Mouse (Mus musculus) spleen, embryonic (tissue): Measurements from ENCODE around the gene Fance.

ENCODE experiments used
- CTCF ChIA-PET: fragments of 350-600 bp; sonication (Branson Sonifier 250); formaldehyde crosslinking; loops from one replicate; lab custom pipeline; 2022; lab: Charles Lee

Gene Fance

GRCm38 (mm10) chr17:28291346-28291745, 22.0 kb upstream of the Fance start:
- CTCF ChIA-PET, result interaction anchor here (0.7 kb wide), 1 partner anchor 647 kb away, joined by 3 read pairs; no protein-coding TSS in a partner anchor

GRCm38 (mm10) chr17:28293716-28294115, 19.6 kb upstream of the Fance start:
- CTCF ChIA-PET, result no interaction called here

- CTCF ChIA-PET, result interaction anchor here (0.6 kb wide), 1 partner anchor 31 kb away, joined by 5 read pairs; no protein-coding TSS in a partner anchor
Measured at GRCm38 (mm10) chr17:28294449-28295333, 18.6 kb upstream of the Fance start.

- CTCF ChIA-PET, result no interaction called here
Measured at GRCm38 (mm10) chr17:28298888-28299287, 14.4 kb upstream of the Fance start.

DNA sequence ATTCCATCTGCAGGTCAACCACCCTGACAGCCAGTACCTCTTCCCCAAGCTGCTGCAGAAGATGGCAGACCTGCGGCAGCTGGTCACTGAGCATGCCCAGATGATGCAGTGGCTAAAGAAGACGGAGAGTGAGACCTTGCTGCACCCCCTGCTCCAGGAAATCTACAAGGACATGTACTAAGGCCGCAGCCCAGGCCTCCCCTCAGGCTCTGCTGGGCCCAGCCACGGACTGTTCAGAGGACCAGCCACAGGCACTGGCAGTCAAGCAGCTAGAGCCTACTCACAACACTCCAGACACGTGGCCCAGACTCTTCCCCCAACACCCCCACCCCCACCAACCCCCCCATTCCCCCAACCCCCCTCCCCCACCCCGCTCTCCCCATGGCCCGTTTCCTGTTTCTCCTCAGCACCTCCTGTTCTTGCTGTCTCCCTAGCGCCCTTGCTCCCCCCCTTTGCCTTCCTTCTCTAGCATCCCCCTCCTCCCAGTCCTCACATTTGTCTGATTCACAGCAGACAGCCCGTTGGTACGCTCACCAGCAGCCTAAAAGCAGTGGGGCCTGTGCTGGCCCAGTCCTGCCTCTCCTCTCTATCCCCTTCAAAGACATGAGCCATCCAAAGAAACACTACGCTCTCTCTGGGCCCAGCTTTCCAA, 13.5 kb upstream of the Fance start:
- CTCF ChIA-PET, result interaction anchor here (0.6 kb wide), 1 partner anchor 36 kb away, joined by 3 read pairs; no protein-coding TSS in a partner anchor

GRCm38 (mm10) chr17:28300323-28300722, 13.0 kb upstream of the Fance start:
- CTCF ChIA-PET, result interaction anchor here (0.6 kb wide), 2 partner anchors 26 to 36 kb away, joined by 3 read pairs; no protein-coding TSS in a partner anchor

DNA sequence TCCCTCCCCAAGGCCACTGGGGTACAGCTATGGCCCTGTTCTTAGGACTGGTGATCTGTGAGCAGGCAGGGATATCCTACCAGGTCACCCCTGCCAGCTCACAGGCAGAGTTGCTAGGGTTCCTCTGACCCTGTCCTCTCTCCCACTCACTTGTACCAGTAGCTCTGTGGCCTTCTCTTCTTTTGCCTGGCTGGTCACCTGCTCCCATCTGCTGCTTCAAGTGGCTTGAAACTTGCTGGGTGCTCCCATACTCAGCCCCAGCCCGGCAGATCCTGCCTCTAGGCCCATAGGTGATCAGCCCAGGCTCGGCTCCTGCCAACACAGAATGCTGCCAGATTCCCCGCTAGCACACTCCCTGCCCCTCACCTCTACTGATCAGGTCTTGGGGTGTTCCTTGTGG, 12.5 kb upstream of the Fance start:
- CTCF ChIA-PET, result interaction anchor here (0.6 kb wide), 1 partner anchor 27 kb away, joined by 3 read pairs; no protein-coding TSS in a partner anchor

GRCm38 (mm10) chr17:28305172-28305571, 8.1 kb upstream of the Fance start:
- CTCF ChIA-PET, result no interaction called here

DNA sequence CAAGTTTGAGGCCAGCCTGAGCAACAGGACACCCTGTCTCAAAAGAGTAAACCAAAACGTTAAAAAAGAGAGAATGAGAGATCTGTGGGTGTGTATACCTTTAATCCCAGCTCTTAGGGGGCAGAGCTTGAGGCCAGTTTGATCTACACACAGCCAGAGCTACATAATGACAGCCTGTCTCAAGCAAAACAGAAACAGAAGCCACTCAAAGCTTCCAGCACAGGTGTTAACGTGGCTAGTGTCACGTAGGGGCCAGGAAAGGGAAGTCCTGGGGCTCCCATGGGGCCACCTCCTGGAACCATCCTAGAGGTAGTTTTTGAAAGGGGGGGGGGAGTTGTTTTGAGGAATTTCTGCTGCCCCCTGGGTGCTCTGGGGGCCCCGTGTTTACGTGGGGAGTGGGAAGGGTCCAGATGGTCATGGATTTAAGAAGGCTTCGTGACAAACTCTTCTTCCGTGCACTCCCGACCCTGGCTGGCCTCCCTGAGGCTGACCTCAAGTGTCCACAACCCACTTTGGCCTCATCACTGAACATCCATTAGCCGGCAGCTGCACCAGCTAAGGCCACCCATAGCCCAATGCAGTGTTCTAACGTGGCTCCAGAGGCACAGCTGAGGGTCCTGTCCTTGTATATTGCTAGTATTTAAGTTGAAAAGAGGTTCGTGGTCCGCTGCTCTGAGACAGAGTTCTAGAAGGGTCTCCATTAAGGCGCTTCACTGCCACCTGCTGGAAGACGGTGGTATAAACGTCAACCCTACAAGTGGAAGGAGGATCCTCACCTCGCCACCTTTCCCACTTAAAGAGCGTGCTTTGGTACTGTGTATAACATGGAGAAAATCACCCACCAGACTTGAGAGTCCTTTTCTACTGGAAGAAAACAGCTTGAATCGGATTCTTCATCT, 4.8 kb upstream of the Fance start:
- CTCF ChIA-PET, result interaction anchor here (0.5 to 0.7 kb wide), 9 partner anchors 38 to 507 kb away, joined by 3 to 22 read pairs (median 7); no protein-coding TSS in a partner anchor

DNA sequence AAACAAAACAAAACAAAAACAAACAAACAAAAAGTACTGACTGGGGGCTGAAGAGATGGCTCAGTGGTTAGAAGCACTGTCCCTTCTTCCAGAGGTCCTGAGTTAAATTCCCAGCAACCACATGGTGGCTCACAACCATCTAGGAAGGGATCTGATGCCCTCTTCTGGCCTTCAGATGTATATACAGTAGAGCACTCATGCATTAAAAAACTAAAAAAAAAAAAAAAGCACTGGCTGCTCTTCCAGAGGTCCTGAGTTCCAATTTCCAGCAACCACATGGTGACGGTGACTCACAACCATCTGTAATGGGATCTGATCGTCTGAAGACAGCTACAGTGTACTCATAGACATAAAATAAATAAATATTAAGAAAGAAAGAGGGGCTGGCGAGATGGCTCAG, 2.5 kb upstream of the Fance start:
- CTCF ChIA-PET, result interaction anchor here (1.2 to 1.7 kb wide), 2 partner anchors 18 to 85 kb away, joined by 3 to 4 read pairs; no protein-coding TSS in a partner anchor

DNA sequence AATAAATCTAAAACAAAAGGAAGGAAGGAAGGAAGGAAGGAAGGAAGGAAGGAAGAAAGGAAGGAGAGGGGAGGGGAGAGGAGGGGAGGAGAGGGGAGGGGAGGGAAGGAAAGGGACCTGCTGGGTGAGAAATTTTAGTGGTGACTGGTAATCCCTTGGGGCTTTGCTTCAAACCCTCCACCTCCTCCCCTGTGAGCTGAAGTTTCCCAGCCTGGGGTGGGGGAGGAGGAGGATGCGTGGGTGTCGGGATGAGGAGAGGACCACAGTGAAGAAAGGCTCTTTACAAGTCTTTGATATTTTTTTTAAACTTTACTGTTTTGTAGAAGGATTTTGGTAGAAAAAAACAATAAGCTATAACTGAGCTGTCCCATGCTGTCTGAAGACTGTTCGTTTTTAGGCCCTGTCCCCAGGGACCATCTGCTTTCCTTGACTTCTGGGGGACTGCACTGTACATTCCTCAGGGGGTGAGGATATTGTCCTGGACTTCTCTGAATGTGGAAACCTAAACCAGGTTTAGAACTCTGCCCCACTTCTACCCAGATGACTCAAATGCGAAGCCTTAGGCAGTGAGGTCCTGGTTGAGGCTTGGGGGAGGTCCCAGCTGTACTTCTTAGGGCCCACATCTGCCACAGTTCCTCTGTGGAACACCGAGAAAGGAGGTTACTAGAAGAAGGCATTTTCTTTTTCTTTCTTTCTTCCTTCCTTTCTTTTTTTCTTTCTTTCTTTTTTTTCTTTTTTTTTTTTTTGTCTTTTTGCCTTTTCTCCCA, 1.8 kb upstream of the Fance start:
- CTCF ChIA-PET, result interaction anchor here (0.7 to 1.7 kb wide), 4 partner anchors 18 to 418 kb away, joined by 3 to 9 read pairs (median 4); partner anchors contain the start of gene Def6

- CTCF ChIA-PET, result interaction anchor here (0.6 to 1.0 kb wide), 4 partner anchors 11 to 417 kb away, joined by 3 to 9 read pairs (median 6); partner anchors contain the start of gene Def6
Measured at GRCm38 (mm10) chr17:28312232-28313211, 797 bp upstream of the Fance start.

DNA sequence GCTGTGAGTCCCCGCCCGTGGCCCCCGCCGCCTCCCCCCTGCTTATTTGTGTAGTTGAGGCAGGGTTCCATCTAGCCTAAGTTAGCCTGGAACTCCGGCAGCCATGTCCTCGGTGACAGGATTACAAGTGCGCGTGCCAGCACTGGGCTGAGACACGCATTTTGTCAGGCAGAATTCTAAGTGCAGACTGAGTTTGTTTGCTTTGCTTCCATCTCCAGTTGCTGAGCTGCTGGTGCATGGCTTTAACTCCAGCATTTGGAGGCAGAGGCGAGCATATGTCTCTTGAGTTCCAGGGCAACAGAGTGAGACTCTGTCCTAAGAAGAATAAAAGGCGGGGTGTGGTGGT, 534 bp downstream of the Fance start:
- CTCF ChIA-PET, result interaction anchor here (0.7 kb wide), 1 partner anchor 28 kb away, joined by 6 read pairs; no protein-coding TSS in a partner anchor

- CTCF ChIA-PET, result interaction anchor here (0.6 kb wide), 1 partner anchor 106 kb away, joined by 3 read pairs; no protein-coding TSS in a partner anchor
Measured at GRCm38 (mm10) chr17:28315611-28316160, 2.4 kb downstream of the Fance start.

- CTCF ChIA-PET, result interaction anchor here (0.6 kb wide), 1 partner anchor 107 kb away, joined by 3 read pairs; no protein-coding TSS in a partner anchor
Measured at GRCm38 (mm10) chr17:28316476-28316875, 3.2 kb downstream of the Fance start.

- CTCF ChIA-PET, result interaction anchor here (0.5 kb wide), 1 partner anchor 515 kb away, joined by 8 read pairs; no protein-coding TSS in a partner anchor
Measured at GRCm38 (mm10) chr17:28317091-28317490, 3.8 kb downstream of the Fance start.

DNA sequence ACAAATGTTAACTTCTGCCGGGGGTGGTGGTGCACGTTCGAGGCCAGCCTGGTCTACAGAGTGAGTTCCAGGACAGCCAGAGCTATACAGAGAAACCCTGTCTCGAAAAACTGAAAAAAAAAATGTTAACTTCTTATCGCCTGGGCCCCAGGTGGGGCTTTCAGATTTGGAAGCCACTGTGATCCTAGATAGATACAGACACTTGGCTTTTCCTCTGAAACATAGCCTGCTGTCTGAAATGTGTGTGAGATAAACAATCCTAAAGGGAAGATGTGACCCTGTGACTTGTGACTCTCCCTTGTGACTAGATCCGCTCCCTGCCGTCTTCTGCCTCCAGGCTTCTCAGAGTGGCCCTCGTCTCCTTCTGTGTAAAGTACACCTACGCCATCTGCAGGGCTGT, 4.4 kb downstream of the Fance start:
- CTCF ChIA-PET, result no interaction called here

- CTCF ChIA-PET, result interaction anchor here (0.5 kb wide), 1 partner anchor 1267 kb away, joined by 3 read pairs; no protein-coding TSS in a partner anchor
Measured at GRCm38 (mm10) chr17:28321700-28322099, 8.4 kb downstream of the Fance start.
